Mouse (Mus musculus): ENCODE data around the gene Mast4.

Gene Mast4

DNA sequence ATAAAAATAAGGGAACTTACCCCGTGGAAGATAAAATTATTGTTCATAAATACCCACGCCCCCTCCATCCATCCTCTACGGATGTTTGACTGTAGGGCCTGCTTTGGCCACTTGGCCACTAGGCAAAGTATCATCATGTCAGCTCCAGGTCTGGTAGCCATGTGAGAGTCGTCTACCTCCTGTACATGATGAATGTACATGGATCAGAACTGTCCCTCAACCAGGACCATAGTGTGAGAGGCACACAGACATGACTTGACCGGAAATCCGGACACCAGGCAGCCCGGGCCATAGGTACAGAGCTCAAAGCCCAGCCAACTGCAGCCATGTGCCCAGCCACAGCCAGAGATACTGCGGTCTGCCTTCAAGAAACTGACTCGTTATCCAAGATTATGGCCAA lies 210.6 kb downstream of the Mast4 start:
- DNase-seq (ENCODE audit: low read depth, low spot score), result no peak

DNA sequence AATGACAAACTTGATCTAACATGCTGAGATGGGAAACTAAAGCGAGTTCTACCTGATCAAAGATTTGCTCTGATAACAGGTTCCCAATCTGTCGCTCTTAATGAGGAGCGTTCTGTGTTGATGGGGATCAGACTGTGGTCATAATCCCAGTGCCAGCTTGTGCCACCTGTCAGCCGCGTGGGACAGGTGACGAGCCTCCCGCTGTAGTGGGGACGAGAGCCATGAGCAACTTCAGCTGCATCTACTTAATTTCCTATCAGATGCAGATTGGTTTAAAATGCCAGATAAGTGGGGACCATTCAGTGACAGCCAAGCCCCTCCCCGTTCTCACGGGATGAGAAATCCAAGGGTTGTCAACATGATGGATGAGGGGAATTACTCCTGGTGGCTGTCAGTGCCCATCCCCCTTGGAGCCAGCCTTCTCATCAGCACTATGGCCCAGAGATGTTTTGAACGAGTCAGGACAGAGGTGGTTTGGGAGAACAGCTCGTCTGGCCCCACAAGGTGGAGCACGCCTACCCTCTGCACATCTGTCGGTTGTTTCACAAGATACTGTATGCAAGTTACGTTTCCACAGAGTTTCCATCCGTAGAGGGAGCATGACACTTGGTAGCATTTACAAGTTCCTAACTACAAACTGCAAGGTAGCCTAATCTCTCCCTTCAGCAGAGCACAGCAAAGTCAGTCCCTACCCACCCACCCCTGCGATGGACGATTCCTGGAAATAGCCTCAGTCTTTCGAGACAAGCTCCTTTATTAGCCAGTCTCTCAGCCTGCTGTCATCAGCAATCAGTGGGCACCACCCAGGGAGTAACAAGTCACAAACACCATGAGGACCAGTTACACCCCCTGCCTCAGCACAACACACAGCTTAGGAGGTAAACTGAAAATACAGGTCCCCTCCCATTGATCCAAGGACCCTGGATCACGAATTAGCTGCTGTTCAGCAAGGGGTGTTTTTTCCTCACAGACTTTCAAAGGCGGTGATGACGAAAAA lies 212.2 kb downstream of the Mast4 start:
- DNase-seq (ENCODE audit: low read depth, low spot score), result peak; percentile 62

- DNase-seq (ENCODE audit: low read depth, low spot score), result peak; percentile 48
Measured at GRCm38 (mm10) chr13:103120669-103121131, 213.6 kb downstream of the Mast4 start.

DNA sequence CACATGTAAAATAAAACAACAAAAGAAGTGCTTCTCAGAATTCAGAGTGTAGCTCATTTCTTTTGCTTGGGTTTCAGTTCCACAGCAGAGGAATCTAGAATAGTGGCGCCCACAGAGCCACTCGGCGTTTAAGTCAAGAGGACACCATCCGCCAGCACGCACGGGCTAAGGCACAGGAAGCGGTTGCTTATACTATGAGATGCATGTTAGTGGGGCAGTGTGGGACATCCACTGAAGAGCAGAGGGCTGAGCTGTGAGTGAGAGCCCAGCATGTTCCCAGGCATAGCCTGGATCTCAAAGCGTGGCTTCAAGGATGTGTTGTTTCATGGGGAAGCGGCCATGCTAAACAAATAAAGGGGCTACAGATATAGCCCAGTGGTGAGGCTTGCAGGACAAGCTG lies 214.6 kb downstream of the Mast4 start:
- no peak for DNase-seq (ENCODE audit: low read depth, low spot score)

- no peak for DNase-seq (ENCODE audit: low read depth, low spot score)
Measured at GRCm38 (mm10) chr13:103115116-103115515, 219.2 kb downstream of the Mast4 start.

- DNase-seq (ENCODE audit: low read depth, low spot score), result no peak
Measured at GRCm38 (mm10) chr13:103114274-103114673, 220.0 kb downstream of the Mast4 start.

GRCm38 (mm10) chr13:103109872-103110271 lies 224.4 kb downstream of the Mast4 start:
- DNase-seq (ENCODE audit: low read depth, low spot score), result peak; percentile 72

- DNase-seq (ENCODE audit: low read depth, low spot score), result no peak
Measured at GRCm38 (mm10) chr13:103107362-103107761, 226.9 kb downstream of the Mast4 start.

- no peak for DNase-seq (ENCODE audit: low read depth, low spot score)
Measured at GRCm38 (mm10) chr13:103102598-103102997, 231.7 kb downstream of the Mast4 start.

GRCm38 (mm10) chr13:103096346-103097150 lies 237.7 kb downstream of the Mast4 start:
- peak; percentile 85 for DNase-seq (ENCODE audit: low read depth, low spot score)

- no peak for DNase-seq (ENCODE audit: low read depth, low spot score)
Measured at GRCm38 (mm10) chr13:103095491-103095890, 238.8 kb downstream of the Mast4 start.

DNA sequence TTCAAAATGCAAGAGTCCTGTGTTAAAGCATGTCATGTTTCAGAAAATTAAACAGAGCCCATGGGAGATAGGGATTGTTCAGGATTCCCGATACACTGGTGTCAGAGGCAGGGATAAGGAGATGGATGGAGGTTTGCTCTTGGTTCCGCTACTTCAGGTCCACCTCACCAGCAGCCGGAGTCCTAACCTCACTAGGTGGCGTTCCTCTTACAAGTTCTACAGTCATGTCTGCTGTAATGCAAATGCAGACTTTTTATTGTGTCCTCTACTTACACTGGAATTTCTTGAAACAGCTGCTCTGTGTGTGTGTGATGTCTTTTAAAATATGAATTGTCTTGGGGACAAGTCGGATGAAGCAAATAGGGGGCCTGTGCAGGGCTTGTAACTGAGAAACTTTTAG lies 239.7 kb downstream of the Mast4 start:
- DNase-seq (ENCODE audit: low read depth, low spot score), result no peak

- no peak for DNase-seq (ENCODE audit: low read depth, low spot score)
Measured at GRCm38 (mm10) chr13:103093713-103094112, 240.6 kb downstream of the Mast4 start.

DNA sequence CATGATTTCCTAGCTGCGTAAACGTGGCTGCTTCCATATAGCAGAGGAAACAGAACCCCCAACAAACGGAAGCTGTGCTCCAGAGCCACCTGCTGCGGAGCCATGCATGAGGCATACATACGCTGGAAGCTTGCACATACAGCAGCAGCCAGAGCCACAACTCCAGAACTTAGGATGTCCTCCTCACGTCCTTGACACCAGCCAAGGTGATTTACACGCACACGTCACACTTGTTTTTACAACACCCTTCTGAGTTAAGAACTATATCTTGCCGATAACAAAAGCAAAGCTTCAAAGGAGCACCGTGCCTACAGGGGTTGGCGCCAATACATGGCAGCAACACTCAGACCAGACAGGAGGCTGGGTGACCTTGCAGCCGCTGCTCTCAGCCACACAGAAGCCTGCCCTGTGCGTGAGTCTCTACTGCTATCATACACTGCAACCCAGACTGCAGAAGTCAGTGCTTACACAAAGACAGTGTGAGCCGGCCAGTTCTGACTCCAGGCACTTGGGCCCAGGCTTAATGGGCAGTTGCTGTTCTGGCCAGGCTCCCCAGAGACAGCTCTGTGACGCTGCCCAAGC lies 248.7 kb downstream of the Mast4 start:
- DNase-seq (ENCODE audit: low read depth, low spot score), result no peak

GRCm38 (mm10) chr13:103082891-103083290 lies 251.4 kb downstream of the Mast4 start:
- no peak for DNase-seq (ENCODE audit: low read depth, low spot score)

DNA sequence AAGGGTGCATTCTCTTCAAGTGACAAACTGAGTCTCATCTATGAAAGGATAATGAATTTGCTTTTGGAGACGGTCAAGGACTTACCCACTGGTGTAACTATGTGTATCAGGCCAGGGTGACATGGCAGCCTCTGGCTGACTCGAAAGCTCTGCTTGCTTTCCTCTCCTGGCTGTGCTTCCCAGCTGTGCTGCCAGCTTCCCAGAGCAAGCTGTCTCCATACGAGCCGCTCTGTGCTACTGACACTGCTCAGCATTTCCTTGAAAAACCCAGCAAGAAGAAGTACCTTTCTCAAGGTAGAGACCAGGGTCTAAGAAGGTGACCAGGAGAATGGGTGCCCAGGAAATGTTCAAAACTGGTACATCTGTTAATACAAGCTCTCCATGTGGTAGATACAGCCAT lies 254.5 kb downstream of the Mast4 start:
- no peak for DNase-seq (ENCODE audit: low read depth, low spot score)

- DNase-seq (ENCODE audit: low read depth, low spot score), result no peak
Measured at GRCm38 (mm10) chr13:103078815-103079214, 255.5 kb downstream of the Mast4 start.

DNA sequence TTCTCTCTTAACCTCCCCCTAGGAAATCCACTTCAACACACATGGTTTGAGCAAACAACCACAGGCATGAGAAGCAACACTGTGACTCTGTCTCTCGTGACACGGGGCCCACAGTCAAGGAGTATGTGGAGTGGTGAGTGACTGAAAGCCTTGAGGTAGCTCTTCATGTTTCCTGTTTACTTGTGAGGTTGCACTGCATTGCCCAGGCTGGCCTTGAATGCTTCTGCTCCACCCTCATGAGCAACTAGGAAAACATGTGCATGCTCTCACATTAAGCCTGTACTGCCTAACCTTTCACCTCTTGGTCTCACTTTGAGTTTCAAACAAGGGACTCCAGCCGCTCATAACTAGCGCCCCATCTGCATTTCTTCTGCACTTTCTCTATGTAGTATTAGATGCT lies 260.8 kb downstream of the Mast4 start:
- DNase-seq (ENCODE audit: low read depth, low spot score), result no peak

DNA sequence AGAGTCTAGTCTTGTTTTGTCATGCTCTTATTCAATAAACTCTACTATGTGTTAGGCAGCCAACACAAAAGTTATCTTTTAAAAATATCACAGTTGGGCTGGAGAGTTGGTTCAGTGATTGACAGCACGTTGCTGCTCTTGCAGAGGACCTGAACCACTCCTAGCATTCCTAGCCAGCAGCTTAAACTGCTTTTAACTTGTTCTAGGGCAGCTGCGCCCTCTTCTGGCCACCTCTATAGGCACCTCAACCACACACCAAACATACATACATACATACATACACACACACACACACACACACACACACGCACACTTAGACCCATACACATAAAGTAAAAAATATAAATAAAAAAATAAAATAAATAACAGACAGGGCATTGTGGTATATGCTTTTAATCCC lies 262.5 kb downstream of the Mast4 start:
- DNase-seq (ENCODE audit: low read depth, low spot score), result no peak

DNA sequence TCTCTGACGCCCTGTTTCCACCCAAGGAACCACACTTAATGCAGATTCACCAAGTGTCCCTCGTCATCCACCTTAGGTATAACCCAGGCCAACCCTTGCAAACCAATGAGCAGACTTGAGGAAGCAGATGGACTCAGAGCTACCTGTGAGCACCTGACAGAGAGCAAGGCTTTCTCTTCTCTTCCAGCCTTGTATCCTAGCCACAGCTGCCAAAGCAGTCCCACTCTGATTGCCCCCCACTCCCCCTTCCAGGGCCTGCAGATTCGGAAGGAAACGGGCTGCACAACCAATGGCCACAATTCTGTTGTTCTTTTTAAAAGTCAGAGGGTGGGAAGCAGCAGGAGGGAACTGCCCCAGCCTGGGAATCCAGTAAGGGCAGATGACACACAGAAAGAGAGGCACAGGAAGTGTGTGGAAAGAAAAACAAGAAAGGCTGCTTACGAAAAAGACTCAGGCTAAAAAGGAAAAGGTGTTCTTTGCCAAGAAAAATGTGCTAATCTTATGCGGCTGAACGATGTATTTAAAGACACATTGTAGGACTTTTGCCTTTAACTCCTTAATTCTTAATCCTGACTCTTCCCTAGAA lies 266.6 kb downstream of the Mast4 start:
- no peak for DNase-seq (ENCODE audit: low read depth, low spot score)

GRCm38 (mm10) chr13:103065437-103065836 lies 268.9 kb downstream of the Mast4 start:
- DNase-seq (ENCODE audit: low read depth, low spot score), result no peak

DNA sequence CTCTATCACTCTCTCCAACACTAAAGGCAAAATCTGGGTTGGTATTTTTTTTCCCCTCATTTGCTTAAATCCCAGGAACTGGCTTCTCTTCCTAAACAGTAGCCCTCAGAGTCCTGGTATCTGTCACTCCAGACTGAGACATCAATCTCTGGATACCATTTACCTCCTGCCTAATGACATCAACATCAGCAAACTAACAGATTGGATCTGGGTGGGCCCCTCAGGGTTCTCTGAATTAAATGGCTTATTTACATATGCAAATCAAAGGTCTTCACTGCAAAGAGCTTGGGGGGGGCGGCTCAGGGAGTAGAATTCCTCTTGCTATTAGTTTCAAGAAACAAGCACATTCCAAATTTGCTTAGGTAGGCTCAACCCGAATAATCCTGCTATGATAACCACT lies 272.6 kb downstream of the Mast4 start:
- no peak for DNase-seq (ENCODE audit: low read depth, low spot score)
